Mouse (Mus musculus) midbrain, embryonic 16.5 days (tissue): ENCODE results near the gene Prss42. TPM values are rescaled to one million over a fixed set of nuclear protein-coding genes. Genes with fewer than 3 reads are reported as not detected.

Experiments used
- ATAC-seq: fragments of 200-750 bp; cut with Nextera tagmentation; 2 replicates; pipeline ENCODE4 v1.8.0; 2017; ENCODE audit warnings: moderate TSS enrichment
- H3K27ac ChIP-seq: fragments of 300-500 bp; sonication (generic); 2 replicates; pipeline ENCODE4 v1.5.1; 2014; ENCODE audit warnings: mild to moderate bottlenecking, low read length, mixed read lengths
- H3K27me3 ChIP-seq: fragments of 300-500 bp; sonication (generic); 2 replicates; pipeline ENCODE4 v1.6.1; 2014; ENCODE audit warnings: low read depth, low read length, mixed read lengths; ENCODE audit not compliant: control insufficient read depth, insufficient read depth
- H3K36me3 ChIP-seq: fragments of 300-500 bp; sonication (generic); 2 replicates; pipeline ENCODE4 v1.6.1; 2014; ENCODE audit warnings: mild to moderate bottlenecking, low read length, moderate library complexity, mixed read lengths; ENCODE audit not compliant: control insufficient read depth, insufficient read depth
- H3K4me1 ChIP-seq: fragments of 300-500 bp; sonication (generic); 2 replicates; pipeline ENCODE4 v1.6.1; 2014; ENCODE audit warnings: mild to moderate bottlenecking, low read length, mixed read lengths; ENCODE audit not compliant: control insufficient read depth, insufficient read depth
- H3K4me2 ChIP-seq: fragments of 300-500 bp; sonication (generic); 2 replicates; pipeline ENCODE4 v1.6.1; 2014; ENCODE audit warnings: mild to moderate bottlenecking, low read length, mixed read lengths
- H3K4me3 ChIP-seq: fragments of 300-500 bp; sonication (generic); 2 replicates; pipeline ENCODE4 v1.5.1; 2014; ENCODE audit warnings: low read depth, mild to moderate bottlenecking, low read length, moderate library complexity, mixed read lengths
- H3K9ac ChIP-seq: fragments of 300-500 bp; sonication (generic); 2 replicates; pipeline ENCODE4 v1.6.1; 2014; ENCODE audit warnings: low read depth, low read length, mixed read lengths
- H3K9me3 ChIP-seq: fragments of 300-500 bp; sonication (generic); replicated peaks from 2 replicates; pipeline ENCODE4 v1.6.1; 2014; ENCODE audit warnings: mild to moderate bottlenecking, low read length, mixed read lengths; ENCODE audit not compliant: control insufficient read depth, poor library complexity, severe bottlenecking
- WGBS: fragments of 180-500 bp; shearing (Covaris S2); extraction: QIAGEN DNeasy Blood & Tissue Kit; methylation state at CpG from one replicate; pipeline ENCODE4 v1.1.7; 2014; 5-methylcytosine and 5-hydroxymethylcytosine counted together
- polyA plus RNA-seq: library from polyadenylated mRNA; unstranded; fragments of >200 nt; fragmentation: Nextera tagmentation; extraction: Ambion mirVana; gene quantifications from 2 replicates; pipeline ENCODE4 v1.2.1, GENCODE M21; 2015

Prss42 gene
- not detected in 2 replicates for polyA plus RNA-seq

DNA sequence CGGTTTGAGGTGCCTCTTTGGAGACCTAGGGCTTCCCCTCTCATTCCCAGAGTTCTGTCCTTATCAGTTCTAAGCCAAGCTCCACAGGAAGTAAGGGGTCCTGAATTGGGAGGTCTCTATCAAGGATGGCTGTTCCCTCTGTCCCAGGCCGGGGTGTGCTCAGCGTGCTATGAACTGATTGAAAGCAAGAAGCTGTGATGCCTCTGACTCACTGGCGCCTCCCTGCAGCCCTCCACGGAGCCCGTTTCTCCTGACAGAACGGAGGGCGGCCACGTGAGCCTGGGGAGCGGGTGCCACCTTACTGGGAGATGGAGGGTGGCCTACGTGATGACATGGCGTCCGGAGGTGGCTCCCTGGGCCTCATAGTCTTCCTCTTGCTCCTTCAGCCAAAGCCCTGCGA, at the start of gene Prss42:
TSS of gene Prss42 (plus strand) at position 301 of the 400 bp plus-strand sequence.
- H3K4me2 ChIP-seq: no peak within 1 kb of the TSS
- H3K36me3 ChIP-seq: no peaks in the 10 kb centered on the region
- no peak within 1 kb of the TSS for H3K4me3 ChIP-seq
- no peaks in the 10 kb centered on the region for H3K9me3 ChIP-seq
- H3K27me3 ChIP-seq: no peaks in the 10 kb centered on the region
- no peak within 1 kb of the TSS for H3K27ac ChIP-seq
- H3K4me1 ChIP-seq: no peaks in the 10 kb centered on the region
- ATAC-seq: no peak
- 90% methylated on average over 14 of the region's 14 CpGs for WGBS
- no peak within 1 kb of the TSS for H3K9ac ChIP-seq

DNA sequence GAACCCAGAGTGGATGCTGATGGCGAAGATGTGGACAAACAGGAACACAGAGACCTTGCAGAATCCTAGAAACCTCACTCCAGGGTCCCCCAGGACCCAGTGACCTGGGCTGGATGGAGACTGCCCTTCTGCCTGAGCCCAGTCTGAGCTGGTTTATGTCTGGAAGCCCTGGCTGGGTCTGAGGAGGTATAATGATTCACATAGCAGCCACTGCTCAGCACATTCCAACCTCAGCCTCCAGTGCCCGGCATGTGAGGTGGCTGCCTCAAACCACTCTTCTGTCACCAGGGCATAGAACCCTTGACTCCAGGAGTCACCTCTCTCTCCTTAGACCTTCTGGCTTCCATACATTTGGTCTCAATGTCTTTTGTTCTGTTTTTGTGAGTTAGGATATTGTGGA, 49.5 kb upstream of the Prss42 start:
- Histone ChIP-seq H3K4me1 (peaks cover 2% of the 10 kb centered on the region; the same call in 1 of the 2 replicates), H3K9ac (no peak overlapping the region), H3K27ac (no peak overlapping the region), H3K27me3 (peaks cover 10% of the 10 kb centered on the region; the same call in 1 of the 2 replicates), H3K4me3 (no peak overlapping the region), H3K36me3 (no peaks in the 10 kb centered on the region), H3K4me2 (no peak overlapping the region), H3K9me3 (no peaks in the 10 kb centered on the region)
- WGBS: 74% methylated on average over 2 of the region's 2 CpGs
- ATAC-seq: no peak

DNA sequence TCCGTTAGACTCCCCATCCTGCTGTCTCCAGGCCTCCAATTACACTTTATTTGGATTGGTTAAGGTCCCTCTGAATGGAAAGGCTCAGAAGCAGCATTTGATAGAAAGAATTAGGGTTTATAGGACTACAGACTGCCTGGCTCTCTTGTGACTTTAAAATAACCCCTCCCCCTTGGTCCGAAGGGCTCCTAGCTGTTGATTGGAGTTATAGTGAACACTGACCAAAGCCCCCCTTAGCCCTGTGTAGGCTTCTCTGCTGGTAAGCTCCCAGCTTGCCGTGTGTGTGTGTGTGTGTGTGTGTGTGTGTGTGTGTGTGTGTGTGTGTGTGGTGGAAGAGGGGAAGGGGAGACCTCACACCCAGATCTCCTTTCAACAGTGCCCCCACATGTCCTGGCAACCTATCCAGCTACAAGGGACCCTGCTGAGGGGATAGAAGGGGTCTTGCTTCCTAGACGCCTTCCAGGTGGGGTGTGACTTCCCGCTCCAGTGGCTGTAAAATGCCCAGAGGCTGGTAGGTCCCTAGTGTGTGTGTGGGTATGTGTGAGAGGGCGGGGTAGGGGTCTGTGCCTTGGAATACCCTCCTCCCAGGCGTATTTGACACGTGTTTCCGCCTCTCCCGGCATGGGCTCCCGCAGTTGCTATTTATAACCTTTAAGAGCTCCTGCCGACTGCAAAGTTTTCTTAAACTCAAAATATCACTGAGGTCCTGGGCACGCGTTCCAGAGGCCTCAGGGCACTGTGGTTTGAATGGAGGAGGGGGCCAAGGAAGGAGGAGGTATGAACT, 47.4 kb upstream of the Prss42 start:
- no peak for ATAC-seq
- no peak overlapping the region for H3K9ac ChIP-seq
- no peaks in the 10 kb centered on the region for H3K27me3 ChIP-seq
- H3K4me2 ChIP-seq: no peak overlapping the region
- H3K4me1 ChIP-seq: no peaks in the 10 kb centered on the region
- H3K9me3 ChIP-seq: no peaks in the 10 kb centered on the region
- no peak overlapping the region for H3K4me3 ChIP-seq
- H3K36me3 ChIP-seq: no peaks in the 10 kb centered on the region
- no peak overlapping the region for H3K27ac ChIP-seq
- WGBS: 56% methylated on average over 14 of the region's 14 CpGs

DNA sequence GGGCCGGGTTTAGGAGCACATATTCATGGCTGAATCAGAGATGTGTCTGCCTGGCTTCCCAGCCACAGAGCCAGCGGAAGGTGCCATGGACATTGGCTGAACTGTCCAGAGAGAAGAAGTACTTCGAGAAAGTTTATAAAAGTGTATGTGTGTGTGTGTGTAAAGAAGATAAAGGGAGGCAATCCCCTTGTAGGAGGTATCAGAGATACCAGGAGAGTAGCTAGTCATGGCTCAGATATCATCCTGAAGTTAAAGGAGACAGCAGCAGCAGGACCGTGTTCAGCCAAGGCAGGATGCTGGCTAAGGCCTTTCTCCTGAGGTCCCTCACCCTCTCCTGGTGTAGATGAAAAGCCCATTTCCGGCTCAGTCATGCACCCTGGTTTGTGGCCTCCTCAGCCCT, 46.6 kb upstream of the Prss42 start:
- no peak overlapping the region for H3K4me2 ChIP-seq
- H3K9ac ChIP-seq: no peak overlapping the region
- no peaks in the 10 kb centered on the region for H3K9me3 ChIP-seq
- no peaks in the 10 kb centered on the region for H3K4me1 ChIP-seq
- H3K27me3 ChIP-seq: no peaks in the 10 kb centered on the region
- no peak overlapping the region for H3K27ac ChIP-seq
- 83% methylated on average over 5 of the region's 5 CpGs for WGBS
- H3K36me3 ChIP-seq: no peaks in the 10 kb centered on the region
- no peak for ATAC-seq
- H3K4me3 ChIP-seq: no peak overlapping the region

DNA sequence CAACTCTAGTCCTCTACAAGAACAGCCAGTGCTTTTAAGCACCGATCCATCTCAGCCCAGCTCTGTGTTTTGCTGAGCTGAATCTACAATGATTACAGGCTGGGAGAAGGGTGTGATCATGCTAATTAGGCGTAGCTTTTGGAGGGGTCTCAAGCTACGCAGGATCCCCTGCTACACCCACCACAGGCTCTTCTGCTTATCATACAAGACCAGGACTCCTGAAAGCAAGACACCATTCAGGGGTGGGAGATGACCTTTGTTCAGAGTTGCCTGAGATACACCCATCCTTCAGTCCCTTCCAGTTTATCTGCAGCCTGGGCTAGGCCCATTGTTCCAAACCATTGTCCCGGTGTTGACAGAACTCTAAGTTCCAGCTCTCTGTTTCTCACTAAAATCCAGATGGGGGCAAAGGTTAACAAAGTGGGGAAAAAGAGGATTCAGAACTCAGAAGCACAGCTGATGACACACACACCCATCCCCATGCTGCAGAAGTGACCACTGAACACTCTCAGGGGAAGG, 45.0 kb upstream of the Prss42 start:
- Histone ChIP-seq H3K4me3 (no peak overlapping the region), H3K4me2 (no peak overlapping the region), H3K4me1 (no peaks in the 10 kb centered on the region), H3K36me3 (no peaks in the 10 kb centered on the region), H3K27me3 (no peaks in the 10 kb centered on the region), H3K9ac (no peak overlapping the region), H3K9me3 (no peaks in the 10 kb centered on the region), H3K27ac (no peak overlapping the region)
- ATAC-seq: no peak
- WGBS: 78% methylated on average over 4 of the region's 4 CpGs

DNA sequence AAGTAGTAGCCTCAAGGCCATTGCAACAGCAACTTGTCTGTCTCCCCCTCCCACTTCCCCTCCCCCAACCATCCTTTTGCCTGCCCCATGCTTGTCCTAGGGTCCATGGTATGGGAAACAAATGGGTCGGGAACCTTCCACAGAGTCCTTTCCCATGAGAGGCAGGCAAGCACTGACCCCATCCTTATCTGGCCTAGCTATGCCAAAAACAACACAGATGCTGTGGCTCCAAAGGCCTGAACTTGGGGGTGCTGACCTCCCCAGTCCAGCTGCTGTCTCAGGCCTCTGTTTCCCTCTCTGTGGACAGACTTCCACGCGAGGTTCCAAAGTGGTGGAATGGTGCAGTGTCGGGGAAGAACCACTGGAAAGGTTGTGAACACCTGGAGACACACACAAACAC, 44.2 kb upstream of the Prss42 start:
- Histone ChIP-seq H3K4me1 (no peaks in the 10 kb centered on the region), H3K27me3 (no peaks in the 10 kb centered on the region), H3K27ac (no peak overlapping the region), H3K4me2 (no peak overlapping the region), H3K36me3 (no peaks in the 10 kb centered on the region), H3K9ac (no peak overlapping the region), H3K4me3 (no peak overlapping the region), H3K9me3 (no peaks in the 10 kb centered on the region)
- WGBS: 77% methylated on average over 4 of the region's 4 CpGs
- no peak for ATAC-seq

DNA sequence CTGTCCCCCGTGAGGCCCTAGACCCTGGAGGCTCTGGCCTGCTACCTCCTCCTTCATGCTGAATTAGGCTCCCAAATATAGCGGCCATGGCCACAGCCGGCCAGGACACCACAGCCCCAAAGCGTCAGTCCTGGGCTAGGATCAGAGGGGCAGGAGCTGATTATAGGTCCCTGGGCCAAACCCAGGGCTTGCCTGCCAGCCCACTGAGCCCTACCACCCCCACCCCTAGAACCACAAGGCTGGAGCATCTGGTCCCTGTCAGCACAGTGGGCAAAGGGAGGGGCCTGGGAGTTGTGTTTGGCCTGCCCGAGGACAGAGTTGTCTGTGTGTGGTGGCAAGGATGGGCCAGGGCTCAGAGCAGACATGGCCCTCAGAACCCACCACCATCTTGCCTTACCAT, 40.1 kb upstream of the Prss42 start:
- no peak overlapping the region for H3K4me3 ChIP-seq
- no peak for ATAC-seq
- H3K9me3 ChIP-seq: no peaks in the 10 kb centered on the region
- no peak overlapping the region for H3K27ac ChIP-seq
- WGBS: 84% methylated on average over 5 of the region's 5 CpGs
- H3K4me1 ChIP-seq: no peaks in the 10 kb centered on the region
- H3K4me2 ChIP-seq: no peak overlapping the region
- no peak overlapping the region for H3K9ac ChIP-seq
- H3K36me3 ChIP-seq: no peaks in the 10 kb centered on the region
- no peaks in the 10 kb centered on the region for H3K27me3 ChIP-seq

DNA sequence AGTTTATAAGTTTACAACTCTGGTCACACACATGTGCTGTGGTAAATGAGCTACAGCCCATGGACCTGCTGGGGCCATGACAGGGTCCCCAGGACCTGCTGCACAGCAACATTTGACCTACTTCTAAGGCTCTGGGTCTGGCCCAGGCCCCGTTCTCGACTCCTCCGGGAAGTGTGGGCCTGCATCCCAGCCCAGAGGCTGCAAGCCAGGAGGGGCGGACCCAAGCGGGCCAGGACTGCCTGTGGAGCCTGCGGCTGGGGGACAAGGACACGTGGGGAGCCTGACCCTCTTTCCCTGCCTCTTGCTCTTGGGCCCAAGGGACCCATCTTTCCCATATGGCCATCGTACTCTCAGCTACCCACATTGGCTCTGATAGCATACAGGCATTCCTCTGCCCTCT, 39.4 kb upstream of the Prss42 start:
- no peak overlapping the region for H3K4me2 ChIP-seq
- H3K4me1 ChIP-seq: no peaks in the 10 kb centered on the region
- no peaks in the 10 kb centered on the region for H3K36me3 ChIP-seq
- H3K9me3 ChIP-seq: no peaks in the 10 kb centered on the region
- H3K4me3 ChIP-seq: no peak overlapping the region
- H3K27ac ChIP-seq: no peak overlapping the region
- WGBS: 72% methylated on average over 8 of the region's 8 CpGs
- no peak overlapping the region for H3K9ac ChIP-seq
- ATAC-seq: no peak
- no peaks in the 10 kb centered on the region for H3K27me3 ChIP-seq

DNA sequence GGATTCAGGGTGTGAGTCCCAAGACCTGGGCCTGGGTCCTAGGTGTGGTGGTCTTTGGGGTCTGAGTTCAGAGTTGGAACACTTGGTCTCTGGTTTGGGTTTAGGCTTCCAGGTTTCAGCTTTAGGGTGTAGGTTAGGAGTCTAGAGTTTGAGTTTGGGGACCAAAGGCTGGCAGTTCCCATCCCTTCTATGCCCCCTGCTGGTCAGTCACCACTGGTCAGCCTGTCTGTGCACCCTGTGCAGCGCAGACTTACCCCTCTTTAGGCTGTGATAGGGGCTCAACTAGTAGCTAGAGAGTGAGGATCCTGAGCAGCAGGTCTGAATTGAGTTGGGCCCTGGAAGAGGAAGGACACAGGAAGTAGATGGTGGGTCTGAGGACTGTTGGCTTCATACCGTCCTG, 38.7 kb upstream of the Prss42 start:
- 60% methylated on average over 2 of the region's 2 CpGs for WGBS
- no peak overlapping the region for H3K9ac ChIP-seq
- no peak for ATAC-seq

More for the DNA sequence above, 38.7 kb upstream of the Prss42 start:
- H3K4me1 ChIP-seq: no peaks in the 10 kb centered on the region
- no peak overlapping the region for H3K27ac ChIP-seq
- no peak overlapping the region for H3K4me2 ChIP-seq
- H3K27me3 ChIP-seq: 0 out of 2 replicates have a peak, but pooled peaks cover 2% of the 10 kb centered on the region
- H3K36me3 ChIP-seq: no peaks in the 10 kb centered on the region
- H3K9me3 ChIP-seq: no peaks in the 10 kb centered on the region
- H3K4me3 ChIP-seq: no peak overlapping the region
